Mouse (Mus musculus) cerebellum, adult 2 months (tissue): ENCODE results near the gene Sec24c.

ENCODE experiments used
- CTCF ChIP-seq: fragments of 200-500 bp; IDR thresholded peaks from 2 replicates; pipeline ENCODE4 v1.5.1; 2011; ENCODE audit warnings: low read depth, mild to moderate bottlenecking, control low read depth, low read length, moderate library complexity, borderline replicate concordance; ENCODE audit not compliant: insufficient read depth
- POLR2A ChIP-seq: fragments of 200-500 bp; IDR thresholded peaks from 2 replicates; pipeline ENCODE4 v1.6.1; 2011; ENCODE audit warnings: low read length, control low read depth, borderline replicate concordance; ENCODE audit not compliant: insufficient read depth

- no peak for TF ChIP-seq POLR2A
- no peak for TF ChIP-seq CTCF
These were observed 14.9 kb downstream of the Sec24c start for GRCm38 (mm10) chr14:20689009-20689408.
